Mouse (Mus musculus) lung, postnatal 0 days (tissue): ENCODE measurements at regions not wholly inside any gene's neighbourhood (a gene's known extent, or its start where the extent isn't known, plus 50 kb on each side); places are given as distances from the start of the nearest gene placed in this dataset.
A peak's percentile ranks its signal among the peaks of the same experiment; 100 is the strongest.

ENCODE experiments used
- CTCF ChIP-seq: IDR thresholded peaks from 2 replicates; pipeline ENCODE4 v1.5.1; 2016; ENCODE audit warnings: antibody characterized with exemption, mild to moderate bottlenecking
- EP300 ChIP-seq: IDR thresholded peaks from 2 replicates; pipeline ENCODE4 v1.6.1; 2016; ENCODE audit warnings: antibody characterized with exemption, mild to moderate bottlenecking, control low read depth

- TF ChIP-seq CTCF = no peak
- TF ChIP-seq EP300 = peak; percentile 48; the same call in 1 of the 2 replicates
Observed at GRCm38 (mm10) chr8:10825192-10825926, 182.9 kb downstream of the Irs2 start.
